Mouse (Mus musculus) small intestine, adult 2 months (tissue): Measurements from ENCODE around the gene Cracr2a. TPM values are rescaled to one million over a fixed set of nuclear protein-coding genes. Genes with fewer than 3 reads are reported as not detected.

Experiments used
- H3K27ac ChIP-seq: fragments of 200-500 bp; 2 replicates; pipeline ENCODE4 v1.5.1; 2012; ENCODE audit warnings: low read depth, low read length, control low read depth, inconsistent platforms; ENCODE audit not compliant: insufficient read depth
- H3K27me3 ChIP-seq: fragments of 200-500 bp; 2 replicates; pipeline ENCODE4 v1.6.1; 2012; ENCODE audit warnings: mild to moderate bottlenecking, moderate library complexity, low read length, inconsistent platforms; ENCODE audit not compliant: control insufficient read depth, insufficient read depth
- H3K36me3 ChIP-seq: fragments of 200-500 bp; 2 replicates; pipeline ENCODE4 v1.6.1; 2012; ENCODE audit warnings: mild to moderate bottlenecking, low read length, control low read depth, inconsistent platforms; ENCODE audit not compliant: control insufficient read depth, insufficient read depth
- H3K4me1 ChIP-seq: fragments of 200-500 bp; 2 replicates; pipeline ENCODE4 v1.6.1; 2012; ENCODE audit warnings: low read length, inconsistent platforms, mixed read lengths; ENCODE audit not compliant: control insufficient read depth, insufficient read depth, insufficient read length
- H3K4me3 ChIP-seq: fragments of 200-500 bp; 2 replicates; pipeline ENCODE4 v1.5.1; 2012; ENCODE audit warnings: low read depth, mild to moderate bottlenecking, control low read depth, inconsistent platforms, low read length, moderate library complexity
- CTCF ChIP-seq: fragments of 200-500 bp; IDR thresholded peaks from 2 replicates; pipeline ENCODE4 v1.5.1; 2012; ENCODE audit warnings: low read depth, mild to moderate bottlenecking, control low read depth, inconsistent platforms, low read length, moderate library complexity, mixed read lengths; ENCODE audit not compliant: insufficient replicate concordance, insufficient read length; ENCODE audit errors: extremely low read depth
- POLR2A ChIP-seq: fragments of 200-500 bp; IDR thresholded peaks from 2 replicates; pipeline ENCODE4 v1.6.1; 2012; ENCODE audit warnings: low read depth, mild to moderate bottlenecking, control low read depth, inconsistent platforms, low read length, moderate library complexity
- WGBS: fragments of 180-500 bp; shearing (Covaris S2); methylation state at CpG from one replicate; pipeline ENCODE4 v1.1.7; 2018; 5-methylcytosine and 5-hydroxymethylcytosine counted together
- polyA plus RNA-seq: library from polyadenylated mRNA; depleted of rRNA; stranded (reverse); fragments of >200 nt; gene quantifications from 2 replicates; pipeline ENCODE4 v1.2.3, GENCODE M21; 2012

Cracr2a gene
- polyA plus RNA-seq, 1 experiment = 7.0 TPM

DNA sequence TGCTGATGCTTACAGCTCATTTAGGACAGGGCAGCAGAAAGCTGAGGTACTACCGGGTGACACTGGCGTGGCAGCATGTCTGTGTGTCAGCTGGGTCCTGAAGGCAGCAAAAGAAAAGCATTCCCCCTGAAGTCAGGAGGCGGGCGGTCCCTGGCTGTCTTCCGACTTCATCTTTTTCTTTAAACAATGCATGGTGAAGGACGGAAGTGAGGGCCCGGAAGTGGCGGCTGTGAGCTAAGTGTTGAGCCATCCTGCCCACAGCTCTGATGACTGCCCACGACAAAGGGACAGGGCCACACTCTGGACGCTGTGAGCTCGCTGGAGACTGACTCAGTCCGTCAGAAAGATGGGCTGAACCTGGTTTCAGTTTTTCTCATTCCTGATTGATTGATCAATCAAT, 20.8 kb downstream of the Cracr2a start:
- TF ChIP-seq CTCF = no peak
- Histone ChIP-seq H3K27me3 (no peaks in the 10 kb centered on the region), H3K4me1 (no peaks in the 10 kb centered on the region), H3K27ac (peak overlapping the region; percentile 48), H3K4me3 (peak overlapping the region; percentile 53), H3K36me3 (no peaks in the 10 kb centered on the region)
- 68% methylated on average over 12 of the region's 12 CpGs for WGBS

DNA sequence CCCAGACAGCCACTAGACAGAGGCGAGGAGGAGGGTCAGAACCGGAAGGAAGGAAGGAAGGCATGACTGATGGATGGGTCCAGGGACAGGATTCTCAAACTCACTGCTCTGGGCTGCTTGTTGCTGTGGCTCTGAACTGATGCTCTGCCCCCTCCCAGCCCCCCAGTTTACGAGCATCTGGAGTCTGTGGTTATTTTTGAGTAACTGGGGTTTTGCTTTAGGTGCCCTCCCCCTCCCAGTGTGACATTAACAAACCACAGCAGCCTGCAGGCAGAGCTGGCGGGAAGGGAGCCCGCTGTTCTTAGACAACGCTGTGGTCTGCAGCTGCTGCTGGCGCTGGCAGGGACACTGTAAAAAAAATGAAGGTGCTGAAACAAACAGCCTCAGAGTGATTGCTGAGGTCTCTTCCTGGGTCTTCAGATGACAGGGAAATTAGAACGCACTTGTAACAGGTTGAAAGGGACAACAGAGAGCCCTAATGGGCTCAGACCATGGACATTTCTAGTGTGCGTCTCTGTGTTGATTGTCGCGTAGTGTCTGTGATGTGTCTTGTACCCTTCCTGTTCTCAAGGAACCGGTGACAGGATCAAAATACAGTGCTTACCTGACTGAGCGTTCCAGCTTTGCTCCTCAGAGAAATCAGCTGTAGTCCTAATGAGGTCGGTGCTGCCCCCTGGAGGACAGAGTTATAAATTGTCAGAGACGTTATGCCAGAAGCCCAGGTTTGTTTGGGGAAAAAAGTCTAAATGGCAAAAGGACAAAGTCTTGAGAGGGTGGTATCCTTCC, 21.4 kb downstream of the Cracr2a start:
- Histone ChIP-seq H3K4me3 (peak overlapping the region; percentile 53), H3K36me3 (no peaks in the 10 kb centered on the region), H3K27ac (peak overlapping the region; percentile 48), H3K4me1 (no peaks in the 10 kb centered on the region), H3K27me3 (no peaks in the 10 kb centered on the region)
- peak; percentile 50; the same call in 1 of the 2 replicates for TF ChIP-seq CTCF
- no peak for TF ChIP-seq POLR2A
- 17% methylated on average over 15 of the region's 15 CpGs for WGBS

DNA sequence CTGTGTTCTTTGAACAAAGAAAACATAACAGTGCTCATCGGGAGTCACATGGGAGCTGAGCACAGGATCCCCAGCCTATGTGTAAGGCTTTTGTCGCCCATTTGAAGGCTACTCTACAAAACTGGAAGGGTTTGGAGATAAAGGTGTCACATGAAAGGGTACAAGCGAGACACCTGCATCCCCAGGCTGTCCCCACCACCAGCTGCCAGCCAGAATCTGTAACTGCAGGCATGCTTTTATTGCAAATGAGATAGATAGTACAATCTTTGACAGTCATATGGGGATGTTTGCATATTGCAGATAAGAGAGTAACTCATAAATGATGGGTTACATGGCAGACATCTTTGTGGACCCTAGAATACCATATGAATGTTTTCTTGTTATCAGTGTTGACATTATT, 30.3 kb downstream of the Cracr2a start:
- no peaks in the 10 kb centered on the region for H3K27me3 ChIP-seq
- H3K36me3 ChIP-seq = no peaks in the 10 kb centered on the region
- H3K4me3 ChIP-seq = no peak overlapping the region
- 34% methylated on average over 3 of the region's 3 CpGs for WGBS
- TF ChIP-seq POLR2A = no peak
- TF ChIP-seq CTCF = no peak
- H3K4me1 ChIP-seq = no peaks in the 10 kb centered on the region
- H3K27ac ChIP-seq = no peak overlapping the region

DNA sequence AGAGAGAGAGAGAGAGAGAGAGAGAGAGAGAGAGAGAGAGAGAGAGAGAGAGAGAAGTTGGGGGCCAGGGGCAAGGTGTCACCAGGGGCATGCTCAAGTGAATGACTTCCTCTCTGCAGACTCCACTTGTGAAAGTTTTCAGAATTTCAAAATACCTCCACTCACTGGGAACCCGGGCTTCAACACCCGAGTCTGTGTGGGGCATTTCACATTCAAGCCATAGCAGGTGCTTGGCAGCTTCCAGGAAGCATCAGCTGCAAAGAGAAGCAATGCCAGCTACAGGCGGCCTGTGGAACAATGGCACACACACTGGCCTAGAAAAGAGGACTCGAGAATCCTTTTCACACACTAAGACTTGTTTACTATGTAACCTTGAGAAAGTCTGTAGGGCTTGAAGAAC, 32.3 kb downstream of the Cracr2a start:
- WGBS = 49% methylated on average over 4 of the region's 4 CpGs
- H3K4me1 ChIP-seq = no peaks in the 10 kb centered on the region

DNA sequence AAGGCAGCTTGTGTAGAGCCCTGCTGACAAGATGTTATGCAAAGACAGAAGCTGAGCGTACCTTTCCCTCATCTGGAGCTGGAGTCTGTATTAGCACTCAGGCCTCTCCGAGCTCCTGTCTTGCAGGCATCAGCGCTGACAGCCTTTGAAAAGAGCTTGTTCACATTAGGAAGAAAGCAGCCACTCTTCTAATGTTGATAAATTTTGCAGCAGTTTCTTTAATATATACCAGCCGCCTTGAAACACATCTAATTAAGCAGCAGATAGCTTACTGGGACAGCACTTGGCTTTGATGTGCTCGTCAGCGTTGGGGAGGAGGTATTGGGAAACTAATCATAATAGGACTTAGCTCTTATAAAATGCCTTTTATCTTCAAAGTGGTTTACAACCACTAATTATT, 38.1 kb downstream of the Cracr2a start:
- 41% methylated on average over 6 of the region's 6 CpGs for WGBS
- Histone ChIP-seq H3K36me3 (0 out of 2 replicates have a peak, but pooled peaks cover 1% of the 10 kb centered on the region), H3K4me3 (no peak overlapping the region), H3K4me1 (no peaks in the 10 kb centered on the region), H3K27me3 (no peaks in the 10 kb centered on the region), H3K27ac (no peak overlapping the region)
- TF ChIP-seq CTCF (no peak), POLR2A (no peak)

More for the DNA sequence above, 32.3 kb downstream of the Cracr2a start:
- H3K27me3 ChIP-seq = no peaks in the 10 kb centered on the region
- H3K27ac ChIP-seq = no peak overlapping the region
- H3K4me3 ChIP-seq = no peak overlapping the region
- no peaks in the 10 kb centered on the region for H3K36me3 ChIP-seq
- no peak for TF ChIP-seq POLR2A
- TF ChIP-seq CTCF = no peak

DNA sequence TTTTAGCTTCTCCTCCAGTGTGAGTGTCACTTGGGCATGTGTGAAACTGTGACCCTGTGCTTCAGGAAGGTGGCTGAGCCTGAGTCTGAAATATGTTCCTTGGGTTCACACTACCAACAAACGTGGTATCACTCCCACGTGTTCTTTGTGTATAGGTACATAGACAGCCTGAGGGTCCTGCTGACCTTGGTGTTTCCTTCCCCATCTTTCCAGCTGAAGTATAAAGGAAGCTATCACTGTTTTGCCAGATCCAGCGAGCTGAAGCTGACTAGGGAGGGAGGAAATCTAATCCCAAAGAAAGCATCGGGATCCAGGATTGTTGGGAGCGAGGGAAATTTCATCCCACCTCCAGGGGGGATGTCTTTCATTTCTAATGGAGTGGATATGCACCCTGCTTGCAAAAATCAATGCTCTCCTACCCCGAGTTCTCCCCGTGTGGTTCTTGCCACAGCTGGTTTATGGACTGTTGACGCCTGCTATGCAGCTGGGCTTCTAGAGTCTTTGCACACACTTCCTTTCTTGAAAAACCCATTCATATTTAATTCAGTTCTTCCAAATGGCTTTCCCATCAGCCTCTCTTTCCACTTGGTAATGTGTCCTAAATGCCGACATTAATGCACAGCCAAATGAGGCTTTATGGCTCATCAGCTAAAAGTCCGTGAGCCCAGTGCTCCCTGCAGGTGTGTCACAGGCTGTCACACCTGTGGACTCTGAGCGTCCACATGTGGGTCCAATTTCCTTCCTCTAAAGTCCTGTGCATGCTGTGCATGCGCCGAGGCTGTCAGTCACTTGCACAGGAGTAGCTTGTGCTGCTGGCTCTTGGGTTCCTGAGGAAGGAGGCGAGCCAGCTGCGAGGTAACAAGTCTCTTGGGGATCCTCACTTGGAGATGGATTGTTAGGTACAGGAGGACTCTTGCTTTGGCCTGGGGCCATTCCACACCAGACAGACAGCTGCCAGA, 44.2 kb downstream of the Cracr2a start:
- Histone ChIP-seq H3K27ac (no peak overlapping the region), H3K36me3 (0 out of 2 replicates have a peak, but pooled peaks cover 3% of the 10 kb centered on the region), H3K4me3 (no peak overlapping the region), H3K27me3 (no peaks in the 10 kb centered on the region), H3K4me1 (peaks cover 3% of the 10 kb centered on the region; the same call in 1 of the 2 replicates)
- TF ChIP-seq CTCF (no peak), POLR2A (no peak)
- 61% methylated on average over 15 of the region's 15 CpGs for WGBS

DNA sequence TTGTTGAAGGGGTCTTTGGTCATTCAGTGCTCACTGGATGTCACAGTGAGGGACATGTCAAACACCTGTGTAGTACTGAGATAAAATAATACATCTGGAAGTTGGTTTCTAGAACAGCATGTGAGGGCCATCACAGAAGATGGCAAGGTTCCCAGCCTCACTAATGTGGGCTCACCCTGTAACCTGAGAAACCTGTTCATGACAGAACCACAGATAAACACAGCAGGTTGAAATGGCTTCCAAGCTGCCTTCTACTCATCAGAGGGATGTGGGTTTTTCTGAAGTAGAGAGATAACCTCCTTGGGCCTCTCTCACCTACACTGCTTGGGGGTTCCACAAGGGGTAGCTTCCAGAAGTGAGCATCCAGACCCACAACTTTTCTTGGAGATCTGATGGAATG, 48.5 kb downstream of the Cracr2a start:
- no peak overlapping the region for H3K4me3 ChIP-seq
- TF ChIP-seq POLR2A (no peak), CTCF (no peak)
- no peak overlapping the region for H3K27ac ChIP-seq
- peaks cover 7% of the 10 kb centered on the region; the same call in 1 of the 2 replicates for H3K36me3 ChIP-seq
- H3K4me1 ChIP-seq = peaks cover 3% of the 10 kb centered on the region; the same call in 1 of the 2 replicates
- H3K27me3 ChIP-seq = no peaks in the 10 kb centered on the region
